Mouse (Mus musculus) forebrain, embryonic 14.5 days (tissue): ENCODE results near the gene Nsfl1c. TPM values are rescaled to one million over a fixed set of nuclear protein-coding genes. Genes with fewer than 3 reads are reported as not detected.

ENCODE experiments used
- polyA plus RNA-seq: library from polyadenylated mRNA; unstranded; fragments of >200 nt; fragmentation: Nextera tagmentation; extraction: Ambion mirVana; gene quantifications from 2 replicates; pipeline ENCODE4 v1.2.1, GENCODE M21; 2014

The Nsfl1c gene
- polyA plus RNA-seq, 1 experiment from 2014 or later: 247 TPM

Other genes starting within 250 kb of the Nsfl1c start
- gene 4921509C19Rik, start 18.0 kb upstream of the Nsfl1c start, polyA plus RNA-seq: not detected in 2 replicates
- gene Fkbp1a, start 48.3 kb downstream of the Nsfl1c start, polyA plus RNA-seq: 631 and 644 TPM in 2 replicates
- gene Sdcbp2, start 78.4 kb downstream of the Nsfl1c start, polyA plus RNA-seq: 1.2 and 1.3 TPM in 2 replicates
- gene Snph, start 138.4 kb downstream of the Nsfl1c start, polyA plus RNA-seq: 4.9 and 8.8 TPM in 2 replicates
- 0.17 TPM in 1 of 2 replicates, not detected in the other for gene Rad21l, start 174.4 kb downstream of the Nsfl1c start, polyA plus RNA-seq
- 17.3 and 19.7 TPM in 2 replicates for gene Tmem74b, start 207.8 kb downstream of the Nsfl1c start, polyA plus RNA-seq